Mouse (Mus musculus) right cerebral cortex, adult 2 months (tissue): ENCODE data around the gene Lsamp.
A peak's percentile ranks its signal among the peaks of the same experiment; 100 is the strongest.

ENCODE experiments used
- DNase-seq, 2 experiments: peaks; one replicate each; pipeline ENCODE4 v3.0.0; 2021 to 2022; ENCODE audit warnings: low spot score in 2 of 2

The Lsamp gene

DNA sequence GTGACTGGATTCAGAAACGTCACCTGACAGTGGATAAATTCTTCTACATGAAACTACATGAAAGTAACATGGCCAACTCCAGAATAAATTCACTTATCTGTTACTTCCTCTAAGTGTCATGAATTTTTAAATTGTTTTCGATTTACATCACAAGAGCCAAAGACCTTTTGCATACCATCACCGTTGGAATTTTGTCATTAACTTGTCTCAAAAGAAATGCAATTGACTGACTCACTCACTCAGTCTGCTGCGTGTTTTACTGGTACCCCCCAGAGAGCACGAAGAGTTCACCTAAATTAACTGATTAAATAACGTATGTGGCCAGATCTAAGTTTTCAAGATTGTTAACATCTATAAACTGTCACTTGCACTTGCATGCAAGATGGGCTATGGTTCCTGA, 672.7 kb downstream of the Lsamp start:
- no peak for DNase-seq

GRCm38 (mm10) chr16:40685531-40685930, 701.4 kb downstream of the Lsamp start:
- DNase-seq = no peak

- peak in 1 of 2 experiments; percentile 15 for DNase-seq
These were observed 708.1 kb downstream of the Lsamp start for GRCm38 (mm10) chr16:40692292-40692691.

DNA sequence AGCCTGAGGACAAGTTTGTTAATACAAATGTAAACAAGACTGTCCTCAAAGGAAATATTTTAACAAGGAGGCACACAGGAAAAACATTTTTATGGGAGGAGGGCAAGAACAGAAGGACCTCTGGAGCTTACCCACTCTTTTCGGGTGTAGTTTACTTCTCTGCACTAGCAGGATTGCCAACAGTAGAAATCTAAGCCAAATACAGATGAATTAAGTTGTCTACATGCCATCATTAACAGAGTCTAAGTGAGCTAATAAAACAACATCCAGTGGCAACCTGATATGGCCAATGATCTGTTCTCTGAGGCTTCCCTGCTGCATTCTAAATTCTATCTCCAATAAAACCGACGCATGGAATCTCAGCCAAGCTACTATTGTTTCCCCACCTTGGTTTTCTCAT, 713.1 kb downstream of the Lsamp start:
- DNase-seq = no peak

GRCm38 (mm10) chr16:40708558-40708957, 724.4 kb downstream of the Lsamp start:
- DNase-seq = no peak

DNA sequence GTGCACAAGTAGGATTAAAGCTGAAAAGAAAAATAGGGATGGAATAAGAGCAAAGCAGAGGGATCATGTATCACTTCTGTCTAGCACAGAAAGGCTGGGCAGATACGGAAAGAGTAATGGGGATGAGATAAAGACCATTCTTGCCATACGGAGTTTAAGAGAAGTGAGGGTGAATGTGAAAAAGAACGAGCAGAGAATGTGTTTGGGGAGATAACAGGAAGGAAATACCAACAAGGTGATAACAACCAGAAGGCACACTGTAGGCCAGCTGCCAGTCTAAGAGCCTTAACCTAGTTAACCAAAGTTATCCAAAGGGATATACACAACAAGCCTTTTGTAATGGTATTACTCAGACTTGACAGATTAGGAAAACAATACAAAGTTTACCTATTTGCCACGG, 725.4 kb downstream of the Lsamp start:
- no peak for DNase-seq

- DNase-seq = no peak
These were observed 725.9 kb downstream of the Lsamp start for GRCm38 (mm10) chr16:40710068-40710467.

DNA sequence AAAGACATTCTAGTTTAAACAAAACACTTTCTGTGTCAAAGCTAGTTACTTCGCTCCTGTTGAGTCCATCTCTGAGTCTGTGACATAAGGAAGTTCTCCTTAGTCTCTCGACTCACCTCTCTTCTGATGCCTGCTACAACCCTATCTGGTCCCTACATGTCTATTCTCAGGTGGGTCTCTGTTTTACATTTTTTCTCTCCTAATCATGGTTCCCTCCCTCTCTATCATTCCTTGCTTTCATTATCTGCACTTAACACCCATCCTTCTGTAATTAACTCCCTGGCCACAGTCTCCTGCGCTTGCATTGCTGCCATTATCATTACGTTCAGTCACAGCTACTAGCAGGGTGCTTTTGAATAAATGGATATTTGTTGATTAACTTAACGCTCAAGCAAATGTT, 726.3 kb downstream of the Lsamp start:
- DNase-seq = no peak

GRCm38 (mm10) chr16:40713725-40714124, 729.6 kb downstream of the Lsamp start:
- no peak for DNase-seq

- DNase-seq = peak; percentile 72 to 80
These were observed 754.9 kb downstream of the Lsamp start for GRCm38 (mm10) chr16:40739015-40739414.

GRCm38 (mm10) chr16:40739771-40740170, 755.6 kb downstream of the Lsamp start:
- no peak for DNase-seq

GRCm38 (mm10) chr16:40740273-40740672, 756.1 kb downstream of the Lsamp start:
- no peak for DNase-seq

- no peak for DNase-seq
These were observed 843.0 kb downstream of the Lsamp start for GRCm38 (mm10) chr16:40827191-40827590.

- DNase-seq = no peak
These were observed 847.4 kb downstream of the Lsamp start for GRCm38 (mm10) chr16:40831536-40831935.

DNA sequence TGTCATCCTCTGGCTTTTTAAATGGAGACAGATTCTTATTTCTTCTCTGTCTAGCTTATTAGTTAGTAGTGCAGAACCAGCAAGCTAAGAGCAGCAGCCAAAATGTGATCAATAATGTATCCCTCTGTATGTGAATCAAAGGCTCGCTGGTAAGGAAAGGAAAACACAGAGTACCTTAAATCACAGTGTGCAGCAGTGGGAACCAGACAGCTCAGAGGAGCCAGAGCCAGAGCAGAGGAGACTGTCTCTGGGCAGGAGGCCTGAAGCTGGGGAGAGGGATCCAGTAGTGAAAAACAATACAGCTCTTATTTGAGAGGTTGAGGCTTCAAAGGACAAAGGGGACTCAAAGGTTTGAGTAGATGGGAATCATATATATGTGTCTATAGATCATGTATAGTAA, 857.6 kb downstream of the Lsamp start:
- no peak for DNase-seq

- DNase-seq = no peak
These were observed 882.6 kb downstream of the Lsamp start for GRCm38 (mm10) chr16:40866733-40867132.

DNA sequence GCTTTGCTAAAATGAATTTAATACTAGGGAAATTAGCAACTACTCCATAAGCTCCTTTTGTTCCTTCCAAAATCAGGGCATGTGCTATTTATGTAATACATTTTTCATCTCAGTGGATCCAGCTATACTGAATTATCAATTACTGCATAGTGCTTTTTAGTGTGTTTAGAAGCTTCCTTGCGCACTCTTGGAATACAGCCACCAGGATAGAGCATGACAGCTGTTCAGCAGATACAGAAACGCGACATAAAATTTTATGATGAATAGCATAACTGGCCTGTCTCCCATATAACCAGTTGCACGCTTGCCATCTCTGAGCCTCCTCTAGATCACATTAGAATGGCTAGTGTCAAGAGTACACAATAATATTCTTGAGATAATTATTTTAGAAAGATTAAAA, 894.1 kb downstream of the Lsamp start:
- peak; percentile 18 to 52 for DNase-seq

DNA sequence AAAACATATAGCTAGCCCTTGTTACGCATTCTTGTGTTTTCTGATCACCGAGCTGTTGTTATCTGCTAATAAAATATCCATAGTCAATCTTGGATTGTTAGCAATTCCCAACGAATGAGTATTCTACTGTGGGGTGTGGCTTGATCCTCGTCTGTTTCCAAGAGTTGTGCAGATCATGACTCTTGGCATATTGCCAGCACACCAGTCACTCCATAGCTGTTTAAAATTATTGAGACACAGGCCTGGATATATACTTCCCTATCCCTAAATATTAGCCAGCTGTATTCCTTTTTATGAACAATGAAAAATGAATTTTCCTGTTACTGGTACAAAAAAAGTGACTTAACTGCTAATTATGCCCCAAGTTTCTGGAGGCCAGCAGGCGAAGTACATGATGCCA, 897.8 kb downstream of the Lsamp start:
- DNase-seq = no peak

DNA sequence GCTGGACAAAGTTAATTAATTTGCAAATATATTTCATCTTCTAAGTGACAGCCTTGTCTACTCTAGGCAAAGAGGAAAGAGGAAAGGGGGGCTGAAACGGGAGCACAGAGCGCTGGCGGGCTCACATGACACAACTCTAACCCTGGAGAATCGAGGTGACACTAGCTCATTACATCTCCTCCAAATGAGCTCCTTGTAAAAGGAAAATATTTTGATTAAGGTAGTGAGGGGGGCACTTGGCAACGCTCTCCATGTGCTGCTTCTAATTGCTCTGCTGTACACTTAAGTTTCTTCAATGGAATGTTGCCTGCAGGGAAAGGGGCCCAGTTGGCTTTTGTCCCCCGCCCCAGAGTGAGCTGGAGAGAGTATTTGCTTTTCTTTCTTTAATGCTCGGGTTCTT, 907.2 kb downstream of the Lsamp start:
- DNase-seq = no peak

DNA sequence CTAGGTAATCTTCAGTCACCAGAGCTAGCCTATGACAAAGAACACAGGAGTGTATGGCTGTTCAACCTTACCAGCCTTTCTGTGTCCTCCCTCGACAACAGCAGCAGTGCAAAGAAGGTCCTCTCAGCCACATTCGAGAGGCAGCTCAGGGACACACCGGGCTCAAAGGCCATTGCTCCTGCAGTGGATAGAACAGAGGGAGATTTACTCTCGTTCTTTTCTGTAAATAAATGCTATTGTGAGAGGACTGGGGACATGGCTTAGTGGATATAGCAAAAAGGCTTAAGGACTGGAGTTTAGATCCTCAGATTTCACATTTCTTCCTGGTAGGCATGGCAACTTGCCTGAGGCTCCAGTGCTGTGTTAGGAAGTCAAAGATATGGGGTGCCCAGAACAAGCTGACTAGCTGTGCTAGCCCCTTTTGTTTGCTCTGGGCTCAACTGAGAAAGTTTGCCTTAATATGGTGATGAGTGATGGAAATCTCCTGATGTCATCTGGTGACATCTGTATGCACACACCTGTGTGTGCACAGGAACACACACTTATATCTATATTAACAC, 913.7 kb downstream of the Lsamp start:
- no peak for DNase-seq

DNA sequence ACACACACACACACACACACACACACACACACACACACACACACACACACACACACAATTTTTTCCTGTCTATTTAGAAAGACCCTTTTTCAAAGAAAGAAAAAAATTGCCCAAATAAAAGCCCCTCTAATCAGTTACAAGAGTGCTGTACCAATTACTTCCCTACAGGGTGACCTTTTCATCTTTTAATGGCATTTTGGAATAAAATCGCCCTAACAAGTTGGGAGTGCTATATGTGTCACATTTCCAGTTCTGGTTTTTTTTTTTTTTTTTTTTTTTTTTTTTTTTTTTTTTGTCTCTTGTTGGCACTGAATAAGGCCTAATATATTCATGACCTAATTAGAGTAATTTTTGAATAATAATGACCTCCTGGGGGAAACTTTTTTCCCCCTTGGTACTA, 923.7 kb downstream of the Lsamp start:
- no peak for DNase-seq

DNA sequence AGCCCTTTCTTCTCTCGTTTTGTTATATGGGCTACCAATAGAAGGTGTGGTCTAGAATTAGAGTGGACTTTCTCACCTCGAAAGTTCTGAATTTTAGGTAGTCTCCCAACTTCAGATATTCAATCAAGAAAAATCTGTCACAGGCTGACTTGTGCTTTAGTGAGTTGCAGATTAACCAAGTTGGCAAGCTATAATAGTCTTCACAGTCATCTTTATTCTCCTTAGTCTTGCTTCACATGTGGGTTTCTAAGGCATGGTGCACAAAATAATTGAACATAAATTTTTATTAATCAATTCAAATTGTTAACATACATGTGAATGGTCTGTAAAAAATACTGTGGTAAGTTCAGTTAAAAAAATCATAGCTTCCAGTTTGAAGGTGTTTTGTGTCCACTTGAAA, 930.0 kb downstream of the Lsamp start:
- no peak for DNase-seq

- no peak for DNase-seq
These were observed 946.4 kb downstream of the Lsamp start for GRCm38 (mm10) chr16:40930596-40930995.

DNA sequence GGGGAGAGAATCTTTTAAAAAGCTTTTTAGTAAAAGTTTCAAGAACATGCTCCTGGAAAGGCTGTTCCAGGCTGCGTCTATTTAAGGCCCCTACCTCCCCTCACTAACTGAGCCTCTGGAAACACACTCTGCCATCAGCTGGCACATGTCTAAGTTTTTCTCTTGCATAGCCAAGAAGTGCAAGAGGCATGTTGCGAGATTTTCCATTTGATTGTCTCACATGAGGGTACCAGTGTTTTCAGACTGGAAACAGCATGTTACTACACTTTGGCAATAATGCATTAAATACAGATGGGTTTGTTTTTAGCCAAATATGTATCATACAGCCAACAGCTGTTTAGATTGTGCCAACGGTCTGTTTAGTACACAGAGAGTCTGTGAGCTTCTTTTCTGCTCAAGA, 958.1 kb downstream of the Lsamp start:
- DNase-seq = no peak
